Mouse (Mus musculus) CH12.LX (cell line): Measurements from ENCODE around the gene Pgf. TPM values are rescaled to one million over a fixed set of nuclear protein-coding genes. Genes with fewer than 3 reads are reported as not detected.

Experiments used
- DNase-seq: peaks from one replicate; pipeline ENCODE4 v3.0.0-alpha.2; 2013; ENCODE audit errors: extremely low read depth
- H3K27ac ChIP-seq: 2 replicates; pipeline ENCODE4 v1.5.1; 2012; ENCODE audit warnings: low read depth, mild to moderate bottlenecking, control low read depth, moderate library complexity; ENCODE audit not compliant: insufficient read depth
- H3K27me3 ChIP-seq: replicated peaks from 2 replicates; pipeline ENCODE3; 2012; ENCODE audit warnings: inconsistent platforms
- H3K36me3 ChIP-seq, 2 experiments: replicated peaks in 1 of 2; 2 replicates each; pipeline versions ENCODE3 to v1.6.1; 2012; ENCODE audit warnings: inconsistent platforms in 1 of 2, low read length in 1 of 2, mild to moderate bottlenecking in 1 of 2, mixed read lengths in 1 of 2, moderate library complexity in 1 of 2; ENCODE audit not compliant: control insufficient read depth in 1 of 2, insufficient read depth in 1 of 2
- H3K4me1 ChIP-seq, 2 experiments: 2 replicates each; pipeline ENCODE4 v1.6.1; 2012; ENCODE audit warnings: inconsistent platforms in 1 of 2, moderate library complexity in 1 of 2; ENCODE audit not compliant: insufficient read depth in 2 of 2, control insufficient read depth in 1 of 2
- H3K4me2 ChIP-seq: 2 replicates; pipeline ENCODE4 v1.6.1; 2012; ENCODE audit warnings: low read depth, mild to moderate bottlenecking, control low read depth; ENCODE audit not compliant: poor library complexity, insufficient read depth, severe bottlenecking
- H3K4me3 ChIP-seq, 3 experiments: fragments of 150-350 bp in 1 of 3; sonication (generic) in 1 of 3; replicated peaks in 1 of 3; 2 replicates each; pipeline versions ENCODE3 to v1.5.1; 2011 to 2012; ENCODE audit warnings: low read depth in 2 of 3, low read length in 2 of 3, mild to moderate bottlenecking in 2 of 3, moderate library complexity in 2 of 3, control low read depth in 1 of 3, improper control_type of control experiment in 1 of 3, inconsistent platforms in 1 of 3, mixed read lengths in 1 of 3; ENCODE audit not compliant: poor library complexity in 1 of 3
- H3K79me2 ChIP-seq: replicated peaks from 2 replicates; pipeline ENCODE4 v1.6.1; 2012; ENCODE audit warnings: mild to moderate bottlenecking, moderate library complexity; ENCODE audit not compliant: control insufficient read depth, poor library complexity, insufficient read depth, severe bottlenecking; ENCODE audit errors: extremely low read depth
- H3K9ac ChIP-seq: 2 replicates; pipeline ENCODE4 v1.6.1; 2012; ENCODE audit warnings: low read depth, mild to moderate bottlenecking, control low read depth, moderate library complexity; ENCODE audit not compliant: insufficient read depth
- H3K9me3 ChIP-seq: replicated peaks from 2 replicates; pipeline ENCODE3; 2012; ENCODE audit warnings: low read length, inconsistent platforms, mixed read lengths
- CTCF ChIP-seq, 2 experiments: IDR thresholded peaks in 1 of 2; conservative IDR thresholded peaks in 1 of 2; 2 replicates each; pipeline ENCODE4 v1.5.1; 2011 to 2012; ENCODE audit warnings: low read depth in 2 of 2, low read length in 2 of 2, improper control_type of control experiment in 1 of 2, inconsistent platforms in 1 of 2, mild to moderate bottlenecking in 1 of 2, moderate library complexity in 1 of 2
- EP300 ChIP-seq: IDR thresholded peaks from 2 replicates; pipeline ENCODE4 v1.6.1; 2011; ENCODE audit warnings: low read length, improper control_type of control experiment
- ETS1 ChIP-seq: conservative IDR thresholded peaks from 2 replicates; pipeline ENCODE4 v1.6.1; 2012; ENCODE audit warnings: low read depth, mild to moderate bottlenecking, inconsistent platforms, low read length, improper control_type of control experiment, moderate library complexity
- GABPA ChIP-seq: IDR thresholded peaks from 2 replicates; pipeline ENCODE4 v1.6.1; 2012; ENCODE audit warnings: low read depth, low read length, improper control_type of control experiment, inconsistent platforms; ENCODE audit not compliant: insufficient replicate concordance
- IRF4 ChIP-seq: IDR thresholded peaks from 2 replicates; pipeline ENCODE4 v1.6.1; 2014; ENCODE audit warnings: low read depth, mild to moderate bottlenecking, inconsistent platforms, low read length, improper control_type of control experiment
- JUN ChIP-seq: IDR thresholded peaks from 2 replicates; pipeline ENCODE4 v1.6.1; 2011; ENCODE audit warnings: low read depth, mild to moderate bottlenecking, low read length, improper control_type of control experiment, moderate library complexity; ENCODE audit not compliant: insufficient read depth
- KAT2A ChIP-seq: IDR thresholded peaks from 2 replicates; pipeline ENCODE4 v1.6.1; 2012; ENCODE audit warnings: low read length, improper control_type of control experiment, inconsistent platforms; ENCODE audit not compliant: insufficient replicate concordance
- MAFK ChIP-seq: IDR thresholded peaks from 2 replicates; pipeline ENCODE4 v1.6.1; 2011; ENCODE audit warnings: low read length, improper control_type of control experiment; ENCODE audit not compliant: insufficient replicate concordance
- MAZ ChIP-seq: IDR thresholded peaks from 2 replicates; pipeline ENCODE4 v1.6.1; 2012; ENCODE audit warnings: low read depth, mild to moderate bottlenecking, inconsistent platforms, low read length, improper control_type of control experiment, moderate library complexity
- MEF2A ChIP-seq: IDR thresholded peaks from 2 replicates; pipeline ENCODE4 v1.6.1; 2014; ENCODE audit warnings: low read depth, mild to moderate bottlenecking, inconsistent platforms, low read length, improper control_type of control experiment, borderline replicate concordance
- MXI1 ChIP-seq: IDR thresholded peaks from 2 replicates; pipeline ENCODE4 v1.6.1; 2011; ENCODE audit warnings: mild to moderate bottlenecking, low read depth, low read length, improper control_type of control experiment
- MYC ChIP-seq: IDR thresholded peaks from 2 replicates; pipeline ENCODE4 v1.6.1; 2011; ENCODE audit warnings: low read depth, mild to moderate bottlenecking, improper control_type of control experiment, low read length
- NELFE ChIP-seq: IDR thresholded peaks from 2 replicates; pipeline ENCODE4 v1.6.1; 2011; ENCODE audit warnings: low read depth, low read length, improper control_type of control experiment
- PAX5 ChIP-seq: IDR thresholded peaks from 2 replicates; pipeline ENCODE4 v1.6.1; 2012; ENCODE audit warnings: low read length, inconsistent platforms, mixed read lengths
- POLR2A ChIP-seq: IDR thresholded peaks from 2 replicates; pipeline ENCODE4 v1.6.1; 2011; ENCODE audit warnings: low read depth, mild to moderate bottlenecking, improper control_type of control experiment, low read length
- POLR2AphosphoS2 ChIP-seq: IDR thresholded peaks from 2 replicates; pipeline ENCODE4 v1.6.1; 2011; ENCODE audit warnings: low read depth, low read length, improper control_type of control experiment
- RAD21 ChIP-seq: IDR thresholded peaks from 2 replicates; pipeline ENCODE4 v1.6.1; 2011; ENCODE audit warnings: low read depth, mild to moderate bottlenecking, low read length, improper control_type of control experiment, moderate library complexity
- SIN3A ChIP-seq: IDR thresholded peaks from 2 replicates; pipeline ENCODE4 v1.6.1; 2012; ENCODE audit warnings: low read length, improper control_type of control experiment, inconsistent platforms
- TBP ChIP-seq: conservative IDR thresholded peaks from 2 replicates; pipeline ENCODE4 v1.6.1; 2011; ENCODE audit warnings: low read depth, low read length, improper control_type of control experiment
- USF1 ChIP-seq: IDR thresholded peaks from 2 replicates; pipeline ENCODE4 v1.6.1; 2014; ENCODE audit warnings: low read depth, mild to moderate bottlenecking, inconsistent platforms, low read length, improper control_type of control experiment
- ZC3H11A ChIP-seq: IDR thresholded peaks from 2 replicates; pipeline ENCODE4 v1.6.1; 2012; ENCODE audit warnings: low read depth, mild to moderate bottlenecking, inconsistent platforms, low read length, improper control_type of control experiment
- ZKSCAN1 ChIP-seq: IDR thresholded peaks from 2 replicates; pipeline ENCODE4 v1.6.1; 2012; ENCODE audit warnings: low read depth, inconsistent platforms, low read length, improper control_type of control experiment, borderline replicate concordance
- dilution Hi-C: fragments of 300-500 bp; cut with MboI; formaldehyde crosslinking; loops from 2 replicates; pipeline ENCODE4 v1.14.3; 2020; ENCODE audit warnings: low sequenced_read_pairs; ENCODE audit not compliant: extremely low pct_unique_long_range_greater_than_20kb, extremely low pct_ligation_motif_present
- in situ Hi-C: fragments of 300-500 bp; cut with MboI; formaldehyde crosslinking; loops from 3 replicates; pipeline ENCODE4 v1.14.3; 2019; ENCODE audit warnings: low sequenced_read_pairs, low pct_ligation_motif_present, low pct_unique_long_range_greater_than_20kb, mixed read lengths
- polyA plus RNA-seq: library from polyadenylated mRNA; unstranded; fragments of >175 nt; gene quantifications from 2 replicates; pipeline ENCODE4 v1.2.1, GENCODE M21; 2012; ENCODE audit warnings: low read depth; ENCODE audit not compliant: insufficient read length
- total RNA-seq, 2 experiments: library from RNA; depleted of rRNA; stranded (reverse); fragments of 300-350 nt in 1 of 2; fragments of >200 nt in 1 of 2; gene quantifications; 2 replicates each; pipeline ENCODE4 v1.2.3; 2012 to 2014

Gene Pgf
- total and polyA plus RNA-seq, 3 experiments = 0.34 to 0.73 (median 0.64) TPM

- in situ Hi-C loops = loop anchor here (10.0 to 25.0 kb wide), 3 partner anchors 130 to 497 kb away; no protein-coding TSS in a partner anchor
- H3K79me2 ChIP-seq = no peaks in the 10 kb centered on the region
- no peak overlapping the region for H3K9ac ChIP-seq
- no peak overlapping the region for H3K4me2 ChIP-seq
- peaks cover 7% of the 10 kb centered on the region for H3K27me3 ChIP-seq
- H3K27ac ChIP-seq = no peak overlapping the region
- dilution Hi-C loops = no loop called here
- H3K9me3 ChIP-seq = peaks cover 6% of the 10 kb centered on the region
- peaks cover 3 to 40% of the 10 kb centered on the region in 2 experiments; a peak in 3 of 4 replicates for H3K4me1 ChIP-seq
- peak; percentile 37 for DNase-seq
- H3K36me3 ChIP-seq = no peaks in the 10 kb centered on the region
- TF ChIP-seq MEF2A (no peak), SIN3A (no peak), TBP (no peak), EP300 (0 out of 2 replicates have a peak, but pooled peaks have one; percentile 13), MXI1 (no peak), MYC (0 out of 2 replicates have a peak, but pooled peaks have one; percentile 54), NELFE (no peak), USF1 (no peak), KAT2A (no peak)
- H3K4me3 ChIP-seq = no peak overlapping the region
Observed at GRCm38 (mm10) chr12:85164996-85165395, 12.6 kb downstream of the Pgf start.

GRCm38 (mm10) chr12:85159592-85159991, 18.0 kb downstream of the Pgf start:
- peaks cover 6% of the 10 kb centered on the region for H3K9me3 ChIP-seq
- in situ Hi-C loops = loop anchor here (10.0 to 25.0 kb wide), 3 partner anchors 155 to 503 kb away; no protein-coding TSS in a partner anchor
- TF ChIP-seq ZKSCAN1 (no peak), RAD21 (no peak), NELFE (no peak), TBP (no peak), MAFK (no peak), JUN (no peak), MAZ (no peak), GABPA (no peak), IRF4 (no peak), CTCF (conservative IDR thresholded peaks at IDR 0.05 in 1 of 2, IDR thresholded peaks at IDR 0.05 in 1 of 2; ENCODE audit: low read depth in 2 of 2, low read length in 2 of 2) (no peak), ETS1 (no peak), POLR2AphosphoS2 (no peak), ZC3H11A (no peak), POLR2A (no peak), PAX5 (no peak)
- H3K36me3 ChIP-seq = no peaks in the 10 kb centered on the region
- no peak overlapping the region for H3K4me2 ChIP-seq
- H3K4me3 ChIP-seq = no peak overlapping the region
- peaks cover 8% of the 10 kb centered on the region for H3K27me3 ChIP-seq
- no peaks in the 10 kb centered on the region for H3K79me2 ChIP-seq
- DNase-seq = no peak
- H3K9ac ChIP-seq = no peak overlapping the region
- no peak overlapping the region for H3K27ac ChIP-seq
- dilution Hi-C loops = no loop called here
- peaks cover 0 to 6% of the 10 kb centered on the region in 2 experiments; a peak in 1 of 4 replicates for H3K4me1 ChIP-seq
